Mouse (Mus musculus) liver (tissue): ENCODE results near the gene Mup19.
A peak's percentile ranks its signal among the peaks of the same experiment; 100 is the strongest.
"Not testable (repeated sequence)": the region's sequence is repeated elsewhere in the genome, so short reads cannot be mapped to it uniquely, and the experiment has no call there.

Experiments used
- DNase-seq: peaks from one replicate; pipeline ENCODE4 v3.0.0-alpha.2; 2020; ENCODE audit warnings: mixed read lengths

Gene Mup19

DNA sequence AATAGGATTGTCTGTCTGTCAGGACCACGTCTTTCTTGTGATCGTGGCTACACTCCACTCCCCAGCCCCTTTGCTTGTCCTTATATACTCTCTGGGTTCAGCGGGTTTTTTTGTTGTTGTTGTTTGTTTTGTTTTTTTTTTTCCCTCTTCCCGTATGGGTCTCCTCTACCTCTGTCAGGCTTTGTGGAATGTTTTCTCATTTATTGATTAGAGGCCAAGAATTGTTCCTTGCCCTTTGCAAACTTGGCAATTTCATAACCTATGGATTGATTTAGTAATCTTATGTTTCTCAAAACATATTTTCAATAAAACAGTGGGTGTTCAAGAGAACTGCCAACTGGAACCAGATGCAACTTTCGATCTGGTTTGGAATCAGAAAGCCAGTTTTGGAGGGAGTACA is at the start of gene Mup19:
Gene Mup19 (minus strand): TSS at position 101 of the 400 bp plus-strand sequence.
- DNase-seq = not testable (repeated sequence)

DNA sequence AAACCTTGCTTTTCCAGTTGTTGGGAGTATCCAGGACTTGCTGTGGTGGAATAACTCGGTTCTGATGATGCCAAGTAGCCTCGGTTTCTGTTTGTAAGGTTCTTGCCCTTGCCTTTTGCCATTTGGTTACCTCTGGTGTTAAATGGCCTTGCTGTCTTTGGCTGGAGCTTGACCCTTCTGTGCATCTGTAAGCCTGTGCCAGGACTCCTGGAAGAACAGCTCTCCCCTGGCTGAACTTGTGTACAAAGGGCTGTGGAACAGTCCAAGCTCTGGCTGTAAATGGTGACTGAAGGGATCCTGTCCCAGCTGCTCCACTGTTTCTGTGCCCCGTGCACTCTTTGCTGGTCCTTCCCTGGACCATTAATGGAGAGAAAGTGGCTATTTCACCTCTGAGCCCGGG is 47.1 kb upstream of the Mup19 start:
- DNase-seq = no peak

DNA sequence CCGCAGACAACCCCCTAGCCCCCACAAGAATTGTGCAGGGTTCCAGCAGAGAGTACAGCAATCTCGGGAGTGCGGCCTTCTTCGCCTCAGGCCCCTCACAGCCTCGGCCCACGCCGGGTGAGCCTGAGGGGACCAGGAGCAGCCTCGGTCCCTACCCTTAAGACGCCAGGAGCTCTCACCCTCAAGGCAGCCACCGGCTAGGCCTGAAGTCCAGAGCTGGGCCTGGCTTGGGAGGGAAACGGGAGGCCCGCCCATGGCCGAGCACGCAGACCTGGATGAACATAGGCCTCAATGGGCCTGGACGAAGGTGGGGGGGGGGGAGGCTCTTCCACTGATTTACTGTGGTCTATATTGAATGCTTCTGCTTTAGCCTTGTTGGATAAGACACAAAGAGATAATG is 41.1 kb upstream of the Mup19 start:
- no peak for DNase-seq

DNA sequence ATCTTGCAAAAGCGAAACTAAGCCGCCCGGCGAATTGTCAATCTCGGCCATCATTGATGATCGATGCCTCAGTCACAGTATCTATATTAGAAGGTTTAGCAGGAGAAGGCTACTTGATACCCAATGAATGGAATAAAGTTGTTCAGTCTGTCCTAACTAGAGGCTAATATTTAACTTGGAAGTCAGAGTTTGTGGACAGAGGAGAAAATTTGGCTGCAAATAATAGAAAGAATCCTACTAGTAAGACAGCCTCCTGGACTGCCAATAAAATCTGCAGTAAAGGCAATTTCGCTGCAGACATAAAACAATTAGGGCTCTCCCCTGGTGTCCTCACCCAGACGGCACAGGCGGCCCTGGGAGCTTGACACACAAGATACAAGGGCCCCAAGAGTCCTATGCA is 40.5 kb upstream of the Mup19 start:
- not testable (repeated sequence) for DNase-seq

DNA sequence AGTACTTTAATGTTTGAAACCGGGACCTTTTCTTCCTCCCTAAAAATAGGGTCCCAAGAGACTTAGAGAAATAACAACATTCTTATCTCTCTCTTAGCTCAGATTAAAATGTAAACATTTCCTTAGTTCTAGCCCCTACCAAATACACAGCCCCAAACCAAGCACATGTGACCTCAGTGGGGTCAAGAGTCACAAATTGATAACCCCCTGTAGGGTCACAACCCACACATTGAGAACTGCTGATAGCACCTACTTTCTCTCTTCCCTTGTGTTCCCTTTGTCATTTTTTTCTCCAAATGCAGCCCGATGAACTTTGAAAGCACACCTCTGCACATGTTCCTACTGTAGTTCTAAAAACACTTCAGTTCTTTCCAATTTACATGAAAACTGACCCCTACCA is 33.5 kb upstream of the Mup19 start:
- DNase-seq = no peak

DNA sequence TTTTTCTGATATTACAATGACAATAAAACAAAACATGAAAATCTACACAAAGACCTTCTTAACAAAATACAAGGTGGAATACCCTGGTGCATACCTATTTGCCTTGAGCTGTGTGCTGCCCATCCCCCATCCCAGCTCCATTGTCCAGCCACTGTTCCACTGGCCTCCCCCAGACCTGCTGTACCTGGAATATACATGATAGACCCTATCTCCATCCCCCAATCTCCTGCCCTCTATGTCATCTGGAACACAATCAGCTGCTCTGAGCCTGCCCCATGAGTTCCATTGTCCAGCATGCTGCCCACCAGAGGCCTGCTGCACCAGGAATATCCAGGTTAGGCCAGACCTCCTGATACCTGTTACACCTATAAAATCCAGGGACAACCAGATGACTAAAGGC is 31.4 kb upstream of the Mup19 start:
- DNase-seq = no peak

DNA sequence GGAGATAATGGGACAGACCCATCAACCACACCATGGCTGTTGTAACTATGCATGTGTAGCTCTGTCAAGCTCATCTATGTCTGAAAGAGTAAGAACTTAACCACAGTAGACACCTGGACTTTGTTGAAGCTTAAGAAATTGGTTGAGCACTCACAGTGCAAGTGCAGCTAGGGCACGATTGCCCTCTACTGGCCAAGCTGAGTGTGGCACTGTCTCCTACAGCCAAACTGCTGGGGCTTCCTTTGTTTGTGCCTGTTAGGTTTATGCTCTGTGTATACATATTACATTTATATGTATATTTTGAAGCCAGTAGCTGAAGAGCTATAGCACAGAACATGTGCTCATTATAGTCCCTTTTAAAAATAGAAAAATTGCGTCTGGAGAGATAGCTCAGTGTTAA is 29.1 kb upstream of the Mup19 start:
- DNase-seq = peak; percentile 21

DNA sequence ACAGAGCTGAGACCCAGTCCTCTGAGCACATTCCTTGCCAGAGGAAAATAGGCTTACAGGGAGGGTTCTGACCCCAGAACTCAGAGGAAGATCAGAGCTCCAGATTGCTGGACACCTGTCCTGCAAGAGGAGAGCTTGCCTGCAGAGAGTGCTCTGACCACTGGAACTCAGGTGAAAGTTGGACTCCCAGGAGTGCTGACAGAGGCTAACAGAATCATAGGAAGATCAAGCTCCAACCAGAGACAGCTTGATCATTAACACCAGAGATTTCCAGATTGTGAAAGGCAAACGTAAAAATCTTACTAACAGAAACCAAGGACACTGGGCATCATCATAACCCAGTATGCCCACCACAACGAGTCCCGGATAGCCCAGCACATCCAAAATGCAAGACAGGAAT is 26.9 kb upstream of the Mup19 start:
- DNase-seq = not testable (repeated sequence)

DNA sequence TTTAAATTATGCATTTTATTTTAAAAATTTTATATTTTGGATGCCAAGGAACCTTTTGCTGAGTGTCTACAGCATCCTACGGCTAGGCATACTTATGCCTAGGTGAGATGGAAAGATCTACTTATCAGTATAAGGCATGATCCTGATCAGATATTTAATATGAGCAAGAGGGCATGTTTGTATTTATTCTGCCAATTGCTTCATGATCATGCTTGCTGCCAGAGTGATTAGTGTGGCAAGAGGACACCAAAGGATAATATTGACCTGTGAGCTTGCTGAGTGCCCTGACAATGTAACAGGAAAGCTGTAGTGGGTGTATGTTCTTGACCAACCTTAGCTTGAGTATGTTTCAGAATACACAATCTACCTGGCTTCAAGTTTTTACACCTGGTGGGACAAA is 7.6 kb upstream of the Mup19 start:
- DNase-seq = not testable (repeated sequence)

DNA sequence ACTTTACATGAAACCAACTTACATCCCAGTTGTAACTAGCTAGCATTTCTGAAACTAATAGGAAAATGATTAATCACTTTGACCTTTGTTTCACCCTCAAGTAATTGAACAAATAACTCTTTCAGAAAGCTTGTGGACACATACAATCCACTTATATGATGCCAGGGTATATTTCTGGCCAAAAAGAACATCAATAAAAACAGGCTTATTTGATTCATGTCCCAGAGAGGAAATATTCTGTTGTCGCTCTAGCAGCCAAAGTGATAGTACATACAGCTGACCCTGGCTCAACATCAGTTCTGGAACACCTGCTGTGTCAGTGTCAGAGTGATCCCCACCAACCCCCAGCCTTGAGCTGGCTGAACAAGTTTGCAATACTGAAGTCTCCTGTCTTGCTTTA is 2.2 kb upstream of the Mup19 start:
- not testable (repeated sequence) for DNase-seq
